Mouse (Mus musculus) ES-E14 (cell line): ENCODE measurements around the gene Zbtb25. TPM values are rescaled to one million over a fixed set of nuclear protein-coding genes. Genes with fewer than 3 reads are reported as not detected.
A peak's percentile ranks its signal among the peaks of the same experiment; 100 is the strongest.

ENCODE experiments used
- DNase-seq: peaks from one replicate; pipeline ENCODE4 v3.0.0-alpha.2; 2013; ENCODE audit warnings: low read depth, low spot score
- H3K27ac ChIP-seq: 2 replicates; pipeline ENCODE4 v1.5.1; 2012; ENCODE audit warnings: low read depth, mild to moderate bottlenecking, low read length, moderate library complexity, mixed read lengths; ENCODE audit not compliant: poor library complexity, insufficient read depth, severe bottlenecking
- H3K36me3 ChIP-seq: 2 replicates; pipeline ENCODE4 v1.6.1; 2012; ENCODE audit warnings: mild to moderate bottlenecking, low read length, moderate library complexity, mixed read lengths; ENCODE audit not compliant: control insufficient read depth, poor library complexity, insufficient read depth, severe bottlenecking
- H3K4me1 ChIP-seq, 2 experiments: fragments of 150-350 bp in 1 of 2; sonication (generic) in 1 of 2; 2 replicates each; pipeline ENCODE4 v1.6.1; 2012; ENCODE audit warnings: low read length in 2 of 2, mild to moderate bottlenecking in 1 of 2, mixed read lengths in 1 of 2; ENCODE audit not compliant: control insufficient read depth in 2 of 2, insufficient read depth in 2 of 2, poor library complexity in 1 of 2
- H3K4me3 ChIP-seq, 2 experiments: fragments of 150-350 bp in 1 of 2; sonication (generic) in 1 of 2; 2 replicates each; pipeline ENCODE4 v1.5.1; 2012; ENCODE audit warnings: low read length in 2 of 2, low read depth in 1 of 2, mild to moderate bottlenecking in 1 of 2, mixed read lengths in 1 of 2; ENCODE audit not compliant: insufficient read depth in 1 of 2, poor library complexity in 1 of 2, severe bottlenecking in 1 of 2
- H3K9ac ChIP-seq: 2 replicates; pipeline ENCODE4 v1.6.1; 2012; ENCODE audit warnings: low read depth, mild to moderate bottlenecking, low read length, mixed read lengths; ENCODE audit not compliant: poor library complexity, insufficient read depth, severe bottlenecking
- H3K9me3 ChIP-seq: fragments of 150-350 bp; sonication (generic); 2 replicates; pipeline ENCODE4 v1.6.1; 2012; ENCODE audit warnings: low read depth, mild to moderate bottlenecking, low read length; ENCODE audit not compliant: control insufficient read depth, insufficient read depth
- CHD2 ChIP-seq: IDR thresholded peaks from 2 replicates; pipeline ENCODE4 v1.6.1; 2014; ENCODE audit warnings: mild to moderate bottlenecking, low read depth, low read length, inconsistent platforms
- HCFC1 ChIP-seq: IDR thresholded peaks from 2 replicates; pipeline ENCODE4 v1.6.1; 2012; ENCODE audit warnings: low read length, inconsistent platforms, borderline replicate concordance; ENCODE audit not compliant: insufficient read depth
- MAFK ChIP-seq: IDR thresholded peaks from 2 replicates; pipeline ENCODE4 v1.6.1; 2014; ENCODE audit warnings: mild to moderate bottlenecking, low read depth, low read length, inconsistent platforms; ENCODE audit not compliant: insufficient read depth
- ZC3H11A ChIP-seq: IDR thresholded peaks from 2 replicates; pipeline ENCODE4 v1.6.1; 2012; ENCODE audit warnings: low read depth, mild to moderate bottlenecking, inconsistent platforms, low read length, borderline replicate concordance
- ZNF384 ChIP-seq: IDR thresholded peaks from 2 replicates; pipeline ENCODE4 v1.6.1; 2012; ENCODE audit warnings: low read depth, low read length, inconsistent platforms
- in situ Hi-C, 2 experiments: fragments of 600-800 bp; cut with MboI; formaldehyde crosslinking; loops; one replicate each; pipeline ENCODE4 v1.15.1; 2025; ENCODE audit warnings: low sequenced_read_pairs in 2 of 2, inconsistent platforms in 1 of 2; ENCODE audit not compliant: unreplicated experiment in 2 of 2
- total RNA-seq: library from RNA; depleted of rRNA; stranded (reverse); fragments of 300-350 nt; gene quantifications from 2 replicates; pipeline ENCODE4 v1.2.3, GENCODE M21; 2012

Zbtb25 gene
- total RNA-seq, 1 experiment = 5.5 TPM

DNA sequence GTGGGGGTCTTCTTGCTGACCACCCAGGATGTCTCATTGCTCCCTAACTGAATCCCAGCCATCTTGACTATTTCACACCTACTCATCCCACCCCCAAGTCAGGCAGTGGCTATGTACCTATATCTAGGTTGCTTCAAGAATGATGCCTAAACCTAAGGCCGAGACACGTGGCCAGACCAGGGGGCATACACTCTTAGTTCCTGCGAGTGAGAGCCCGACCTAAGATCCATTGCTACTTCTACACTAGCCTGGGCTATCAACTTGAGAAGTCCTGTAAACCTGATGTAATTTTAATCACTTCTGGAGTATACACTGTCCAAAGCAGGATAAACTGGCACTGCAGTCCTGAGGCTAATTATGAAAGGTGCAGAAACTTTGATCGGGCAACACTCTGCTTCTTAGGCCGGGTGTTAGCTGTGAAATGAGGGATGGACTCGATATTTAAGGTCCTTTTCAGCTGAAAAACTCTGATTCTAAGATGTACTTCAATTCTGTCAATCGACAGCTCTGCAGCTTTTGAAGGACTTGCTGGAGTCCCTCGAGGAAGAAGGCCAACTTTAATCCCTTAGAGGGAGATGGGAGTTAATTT lies 1.1 kb downstream of the Zbtb25 start:
- DNase-seq = no peak
- in situ Hi-C loops = no loop called here

DNA sequence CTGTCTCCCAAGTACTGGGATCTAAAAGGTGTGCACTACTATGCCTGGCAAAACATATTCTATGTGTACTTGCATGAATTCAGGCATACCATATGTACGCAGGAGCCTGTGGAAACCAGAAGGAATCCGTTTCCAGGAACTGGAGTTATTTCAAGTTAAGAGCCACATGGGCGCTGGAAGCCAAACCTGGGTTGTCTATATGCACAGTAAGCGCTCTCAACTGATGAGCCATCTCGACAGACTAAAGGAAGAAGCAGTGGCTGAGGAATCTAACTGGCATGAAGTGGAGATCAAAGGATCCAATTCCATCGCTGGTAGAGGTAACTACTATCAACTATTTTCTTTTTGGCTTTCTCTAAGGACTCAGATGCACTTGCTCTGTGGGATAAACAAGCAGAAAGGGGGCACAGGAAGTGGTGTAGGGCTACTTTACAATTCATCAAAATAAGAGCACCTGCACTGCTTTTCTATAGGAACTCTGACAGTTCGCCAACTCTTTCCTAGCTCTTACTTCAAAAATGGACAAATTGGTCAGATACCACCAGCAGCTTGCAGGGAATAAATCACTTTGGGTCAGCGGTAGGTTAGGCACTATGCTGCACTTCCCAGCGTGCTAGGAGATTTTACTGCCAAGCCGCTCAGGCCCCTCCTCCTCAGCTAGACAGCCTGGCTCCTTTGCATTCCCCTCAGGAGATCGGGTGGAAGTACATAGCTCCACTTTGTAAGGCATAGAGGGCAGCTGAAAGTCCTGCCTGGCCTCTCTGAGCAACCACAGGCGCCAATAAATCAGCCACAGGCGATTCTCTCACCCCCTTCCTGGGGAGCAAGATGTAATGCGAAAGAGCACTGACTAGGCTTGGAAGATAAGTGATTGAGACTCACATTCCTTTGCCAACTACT lies 2.1 kb downstream of the Zbtb25 start:
- Histone ChIP-seq H3K27ac (no peak overlapping the region), H3K4me3 (peak overlapping the region; percentile 35 to 48), H3K36me3 (no peaks in the 10 kb centered on the region), H3K9me3 (no peaks in the 10 kb centered on the region), H3K4me1 (peaks cover 0 to 7% of the 10 kb centered on the region in 2 experiments; a peak in 2 of 4 replicates), H3K9ac (peak overlapping the region; percentile 23)
- no peak for DNase-seq
- in situ Hi-C loops = no loop called here
- TF ChIP-seq CHD2 (no peak), HCFC1 (no peak), ZC3H11A (no peak), MAFK (no peak), ZNF384 (no peak)

More for the DNA sequence above, 1.1 kb downstream of the Zbtb25 start:
- no peaks in the 10 kb centered on the region for H3K36me3 ChIP-seq
- peak overlapping the region; percentile 96 to 97 for H3K4me3 ChIP-seq
- peaks cover 0 to 12% of the 10 kb centered on the region in 2 experiments; a peak in 2 of 4 replicates for H3K4me1 ChIP-seq
- H3K9me3 ChIP-seq = no peaks in the 10 kb centered on the region
- TF ChIP-seq ZC3H11A (no peak), HCFC1 (no peak), ZNF384 (no peak), MAFK (no peak), CHD2 (no peak)
- peak overlapping the region; percentile 94; the same call in 1 of the 2 replicates for H3K9ac ChIP-seq
- no peak overlapping the region for H3K27ac ChIP-seq

DNA sequence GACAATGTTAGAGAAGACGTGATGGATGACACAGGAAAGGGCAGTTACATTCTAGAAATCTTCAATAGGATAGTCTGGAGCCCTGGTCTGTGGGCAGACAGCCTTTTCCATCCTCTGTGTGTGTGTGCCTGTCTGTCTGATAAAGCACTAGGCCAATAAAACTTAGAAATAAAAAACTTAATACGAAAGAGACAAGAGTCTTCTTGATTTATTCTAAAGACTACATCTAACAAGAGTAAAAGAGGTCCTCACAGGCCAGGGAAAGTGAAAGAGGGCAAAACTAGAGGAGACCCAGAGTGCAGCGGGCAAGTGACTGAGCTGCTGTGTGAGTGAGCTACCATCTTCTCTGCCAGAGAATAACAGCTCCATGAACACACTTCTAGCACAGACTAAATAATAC lies 3.1 kb downstream of the Zbtb25 start:
- Histone ChIP-seq H3K9me3 (no peaks in the 10 kb centered on the region), H3K27ac (no peak overlapping the region), H3K4me3 (no peak overlapping the region), H3K36me3 (no peaks in the 10 kb centered on the region), H3K9ac (no peak overlapping the region), H3K4me1 (peaks cover 0 to 5% of the 10 kb centered on the region in 2 experiments; a peak in 1 of 4 replicates)
- no peak for TF ChIP-seq ZNF384
- TF ChIP-seq CHD2 = no peak
- TF ChIP-seq MAFK = no peak
- TF ChIP-seq ZC3H11A = no peak
- no peak for TF ChIP-seq HCFC1
- in situ Hi-C loops = no loop called here
- no peak for DNase-seq

DNA sequence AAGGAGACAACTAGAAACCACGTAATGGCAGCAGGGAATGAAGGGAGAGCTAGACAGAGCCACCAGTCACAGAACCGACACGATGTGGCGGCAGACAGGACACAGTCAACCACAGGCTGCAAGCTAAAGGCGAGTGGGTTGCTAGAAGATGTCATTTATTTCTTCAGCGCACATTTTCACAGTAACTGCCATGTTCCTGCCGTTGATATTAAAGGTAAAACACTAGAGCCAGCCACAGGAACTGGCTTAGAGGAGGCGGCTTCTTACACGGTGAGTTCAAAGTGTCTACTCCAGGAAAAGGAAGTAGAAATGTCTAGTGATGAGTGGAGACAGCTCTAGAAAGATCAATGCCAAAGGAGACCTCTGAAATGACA lies 7.1 kb downstream of the Zbtb25 start:
- Histone ChIP-seq H3K36me3 (no peaks in the 10 kb centered on the region; the same call in 1 of the 2 replicates), H3K9me3 (no peaks in the 10 kb centered on the region), H3K27ac (no peak overlapping the region), H3K4me1 (peaks cover 0 to under 1% of the 10 kb centered on the region in 2 experiments; a peak in 1 of 4 replicates), H3K4me3 (no peak overlapping the region), H3K9ac (no peak overlapping the region)
- in situ Hi-C loops = no loop called here
- DNase-seq = no peak
- TF ChIP-seq ZNF384 (no peak), MAFK (no peak), CHD2 (no peak), HCFC1 (no peak), ZC3H11A (no peak)
